Mouse (Mus musculus) ES-Bruce4 (cell line): ENCODE results near the gene Denr. TPM values are rescaled to one million over a fixed set of nuclear protein-coding genes. Genes with fewer than 3 reads are reported as not detected.

Experiments used
- H3K27ac ChIP-seq: 2 replicates; pipeline ENCODE4 v1.5.1; 2012; ENCODE audit warnings: low read length, inconsistent platforms; ENCODE audit not compliant: insufficient read depth
- H3K27me3 ChIP-seq: 2 replicates; pipeline ENCODE4 v1.6.1; 2012; ENCODE audit warnings: mild to moderate bottlenecking, low read length, inconsistent platforms; ENCODE audit not compliant: control insufficient read depth, poor library complexity, insufficient read depth, severe bottlenecking
- H3K36me3 ChIP-seq: 2 replicates; pipeline ENCODE4 v1.6.1; 2012; ENCODE audit warnings: inconsistent platforms, mild to moderate bottlenecking, low read length, moderate library complexity; ENCODE audit not compliant: control insufficient read depth, poor library complexity, insufficient read depth, severe bottlenecking
- H3K4me1 ChIP-seq: one replicate; pipeline ENCODE4 v1.8.1; 2011; ENCODE audit warnings: low read length; ENCODE audit not compliant: control insufficient read depth, insufficient read depth
- H3K4me3 ChIP-seq: 2 replicates; pipeline ENCODE4 v1.5.1; 2011; ENCODE audit warnings: low read depth, mild to moderate bottlenecking, low read length
- H3K9ac ChIP-seq: 2 replicates; pipeline ENCODE4 v1.6.1; 2012; ENCODE audit warnings: low read depth, mild to moderate bottlenecking, inconsistent platforms; ENCODE audit not compliant: poor library complexity, severe bottlenecking
- H3K9me3 ChIP-seq: replicated peaks from 2 replicates; pipeline ENCODE4 v1.6.1; 2012; ENCODE audit warnings: mild to moderate bottlenecking, low read length, inconsistent platforms; ENCODE audit not compliant: control insufficient read depth, poor library complexity, insufficient read depth, severe bottlenecking
- CTCF ChIP-seq: IDR thresholded peaks from one replicate; pipeline ENCODE4 v1.8.1; 2011; ENCODE audit warnings: low read depth, low read length
- EP300 ChIP-seq: IDR thresholded peaks from 2 replicates; pipeline ENCODE4 v1.6.1; 2011; ENCODE audit warnings: low read depth, low read length; ENCODE audit not compliant: insufficient read depth
- POLR2A ChIP-seq: IDR thresholded peaks from one replicate; pipeline ENCODE4 v1.8.1; 2011; ENCODE audit warnings: low read length; ENCODE audit not compliant: insufficient read depth
- polyA plus RNA-seq: library from polyadenylated mRNA; stranded (reverse); fragments of >200 nt; gene quantifications from 2 replicates; pipeline ENCODE4 v1.2.4, GENCODE M21; 2011; ENCODE audit warnings: low read depth; ENCODE audit not compliant: missing spikeins, insufficient read depth, insufficient read length

Gene Denr
- polyA plus RNA-seq, 1 experiment = 159 TPM

DNA sequence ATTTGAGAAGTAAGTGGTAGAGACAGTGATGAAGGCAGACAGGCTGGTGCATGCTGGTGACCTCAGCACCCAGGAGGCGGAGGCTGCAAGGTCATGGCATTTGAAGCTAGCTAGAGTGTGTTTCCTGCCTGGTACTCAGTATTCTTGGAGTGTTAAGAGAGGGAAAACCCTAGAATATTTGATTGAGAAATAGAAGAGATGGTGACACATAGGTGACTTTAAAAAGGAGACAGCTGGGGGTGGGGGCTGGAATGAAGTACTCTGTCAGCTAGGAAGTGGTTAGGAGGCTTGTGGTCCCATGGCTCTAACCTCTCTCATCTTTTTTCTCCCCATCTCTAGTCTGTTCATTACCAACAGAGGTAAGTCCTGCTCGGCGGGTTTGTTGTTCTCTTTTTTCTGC, 7.9 kb downstream of the Denr start:
- no peaks in the 10 kb centered on the region for H3K27me3 ChIP-seq

DNA sequence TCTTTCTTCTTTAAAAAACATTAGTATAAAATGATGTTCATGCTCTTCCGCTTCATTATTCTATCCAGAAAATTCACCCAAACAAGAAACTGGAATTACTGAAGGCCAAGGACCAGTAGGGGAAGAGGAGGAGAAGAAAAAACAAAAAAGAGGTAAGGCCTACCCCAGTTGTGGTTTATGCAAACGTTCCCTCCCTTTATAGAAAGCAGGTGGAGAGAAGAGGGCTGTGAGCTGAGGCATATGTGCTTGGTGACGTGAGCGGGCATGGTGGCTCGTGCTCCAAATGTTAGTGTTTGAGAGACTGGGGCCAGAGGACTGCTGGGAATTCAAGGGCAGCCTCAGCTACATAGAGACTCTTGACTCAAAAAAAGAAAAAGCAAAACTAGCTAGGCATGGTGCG, 15.1 kb downstream of the Denr start:
- no peak for TF ChIP-seq EP300
- no peak for TF ChIP-seq POLR2A
- TF ChIP-seq CTCF = no peak
- Histone ChIP-seq H3K9me3 (no peaks in the 10 kb centered on the region), H3K9ac (no peak overlapping the region), H3K27me3 (no peaks in the 10 kb centered on the region), H3K4me3 (no peak overlapping the region), H3K27ac (no peak overlapping the region), H3K36me3 (peaks cover 72% of the 10 kb centered on the region), H3K4me1 (no peaks in the 10 kb centered on the region)

More for the DNA sequence above, 7.9 kb downstream of the Denr start:
- Histone ChIP-seq H3K4me1 (no peaks in the 10 kb centered on the region), H3K27ac (no peak overlapping the region), H3K9me3 (no peaks in the 10 kb centered on the region), H3K36me3 (peaks cover 71% of the 10 kb centered on the region), H3K9ac (no peak overlapping the region), H3K4me3 (no peak overlapping the region)
- TF ChIP-seq CTCF (no peak), POLR2A (no peak), EP300 (no peak)

DNA sequence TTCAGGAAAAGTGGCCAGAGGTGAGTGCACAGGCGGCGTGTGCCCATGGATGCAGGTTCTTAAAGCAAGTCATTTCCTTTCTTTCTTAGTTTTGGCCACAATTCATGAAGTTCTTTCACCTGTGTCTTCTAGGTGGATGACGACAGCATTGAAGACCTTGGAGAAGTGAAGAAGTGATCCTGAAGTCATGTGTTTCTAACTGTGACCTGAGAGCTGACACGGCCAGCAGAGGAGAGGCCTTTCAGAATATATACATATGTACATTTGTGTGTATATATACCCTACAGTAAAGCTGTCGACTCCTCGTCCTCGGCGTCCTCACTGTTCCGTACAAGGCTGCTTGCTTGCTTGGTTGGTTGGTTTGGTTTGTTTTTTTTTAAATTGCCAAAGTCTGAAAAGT, 20.1 kb downstream of the Denr start, which contains the start of gene Gm43518:
Gm43518 (plus strand) TSS at position 301 of the 400 bp plus-strand sequence.
- Histone ChIP-seq H3K27me3 (no peaks in the 10 kb centered on the region), H3K27ac (no peak within 1 kb of the TSS), H3K9me3 (no peaks in the 10 kb centered on the region), H3K9ac (no peak within 1 kb of the TSS), H3K36me3 (peaks cover 55% of the 10 kb centered on the region), H3K4me1 (no peaks in the 10 kb centered on the region), H3K4me3 (no peak within 1 kb of the TSS)
- TF ChIP-seq EP300 = no peak
- no peak for TF ChIP-seq CTCF
- TF ChIP-seq POLR2A = no peak

DNA sequence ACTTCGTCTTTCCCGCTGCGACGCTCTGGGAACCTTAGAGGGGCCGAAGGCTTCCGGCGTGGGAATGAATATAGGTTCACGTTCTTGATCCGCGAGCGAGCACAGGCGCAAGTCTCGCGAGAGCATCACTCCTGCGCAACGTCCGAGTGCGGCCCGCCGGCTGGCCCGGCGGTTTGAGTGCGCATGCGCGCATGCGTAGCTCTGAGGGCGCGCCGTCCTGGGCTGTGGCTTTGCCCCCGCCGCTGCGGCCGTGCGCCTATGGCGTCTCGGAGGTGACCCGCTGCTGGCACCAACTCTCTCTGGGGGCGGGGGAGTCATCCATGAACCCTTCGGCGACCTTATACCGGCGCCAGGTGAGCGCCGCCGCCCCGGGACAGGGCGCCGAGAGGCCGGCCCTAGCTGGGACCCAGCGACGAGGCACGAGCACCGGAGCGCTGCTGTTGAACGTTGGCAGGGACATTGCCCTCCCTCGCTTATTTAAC, 23.6 kb downstream of the Denr start, which contains the start of gene Ccdc62:
Ccdc62 (plus strand) TSS at position 172 of the 482 bp plus-strand sequence.
- TF ChIP-seq EP300 (no peak; the same call in 1 of the 2 replicates), POLR2A (peak; percentile 64)
- H3K9me3 ChIP-seq = no peaks in the 10 kb centered on the region
- H3K4me3 ChIP-seq = peak within 1 kb of the TSS; percentile 83
- no peaks in the 10 kb centered on the region for H3K4me1 ChIP-seq
- H3K36me3 ChIP-seq = peaks cover 23% of the 10 kb centered on the region
- peak within 1 kb of the TSS; percentile 92 for H3K9ac ChIP-seq
- no peak within 1 kb of the TSS; the same call in 1 of the 2 replicates for H3K27ac ChIP-seq
- H3K27me3 ChIP-seq = no peaks in the 10 kb centered on the region

DNA sequence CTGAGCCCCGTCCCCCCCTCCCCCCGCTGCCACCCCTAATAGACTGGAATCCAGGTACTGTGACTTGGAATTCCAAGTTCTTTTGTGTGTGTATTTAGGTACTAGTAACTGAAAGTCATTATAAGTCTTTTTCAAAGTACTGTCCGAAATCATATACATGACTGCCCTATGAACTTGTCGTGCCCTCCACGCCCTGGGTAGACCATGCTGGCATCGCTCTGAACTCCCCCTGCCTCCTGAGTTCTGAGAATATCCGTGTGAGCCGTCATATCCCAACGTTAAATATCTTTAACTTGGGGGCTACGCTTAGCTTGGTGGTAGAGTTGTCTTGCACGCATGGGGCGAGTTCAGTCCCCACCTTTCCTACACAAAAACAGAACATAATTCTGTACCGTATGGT, 24.2 kb downstream of the Denr start:
- Histone ChIP-seq H3K27ac (no peak overlapping the region), H3K9me3 (no peaks in the 10 kb centered on the region), H3K9ac (peak overlapping the region; percentile 92), H3K4me1 (no peaks in the 10 kb centered on the region), H3K4me3 (peak overlapping the region; percentile 83), H3K27me3 (no peaks in the 10 kb centered on the region), H3K36me3 (peaks cover 19% of the 10 kb centered on the region)
- TF ChIP-seq EP300 (no peak), POLR2A (no peak), CTCF (no peak)

DNA sequence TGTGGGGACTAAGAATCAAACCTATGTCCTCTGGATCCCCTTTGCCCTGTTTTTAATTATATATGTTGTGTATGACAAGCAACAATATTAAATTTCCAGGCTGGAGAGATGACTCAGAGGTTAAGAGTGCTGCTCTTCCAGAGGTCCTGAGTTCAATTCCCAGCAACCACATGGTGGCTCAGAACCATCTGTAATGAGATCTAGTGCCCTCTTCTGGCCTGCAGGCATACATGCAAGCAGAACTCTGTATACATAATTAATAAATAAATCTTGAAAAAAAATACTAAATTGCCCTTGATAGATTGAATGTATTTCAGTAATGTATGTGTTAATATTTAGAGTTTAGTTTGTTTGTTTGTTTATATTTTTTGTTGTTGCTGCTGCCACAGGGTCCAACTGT, 26.0 kb downstream of the Denr start:
- H3K4me1 ChIP-seq = no peaks in the 10 kb centered on the region
- H3K4me3 ChIP-seq = no peak overlapping the region
- no peak overlapping the region for H3K27ac ChIP-seq
- no peaks in the 10 kb centered on the region for H3K9me3 ChIP-seq
- TF ChIP-seq EP300 (no peak), POLR2A (no peak), CTCF (no peak)
- peaks cover 3% of the 10 kb centered on the region for H3K36me3 ChIP-seq
- no peak overlapping the region for H3K9ac ChIP-seq
- no peaks in the 10 kb centered on the region for H3K27me3 ChIP-seq
